Mouse (Mus musculus) lung, postnatal 0 days (tissue): ENCODE results near the gene Olfr691. TPM values are rescaled to one million over a fixed set of nuclear protein-coding genes. Genes with fewer than 3 reads are reported as not detected.
"Not testable (repeated sequence)": the region's sequence is repeated elsewhere in the genome, so short reads cannot be mapped to it uniquely, and the experiment has no call there.

Experiments used
- ATAC-seq: fragments of 200-750 bp; cut with Nextera tagmentation; 2 replicates; pipeline ENCODE4 v1.8.0; 2017; ENCODE audit warnings: moderate library complexity
- DNase-seq: peaks from one replicate; pipeline ENCODE4 v3.0.0-alpha.2; 2016; ENCODE audit warnings: low spot score
- H3K27ac ChIP-seq: fragments of 300-500 bp; sonication (generic); 2 replicates; pipeline ENCODE4 v1.5.1; 2014; ENCODE audit warnings: antibody characterized with exemption, mild to moderate bottlenecking, low read length, mixed read lengths
- H3K27me3 ChIP-seq: fragments of 300-500 bp; sonication (generic); replicated peaks from 2 replicates; pipeline ENCODE4 v1.6.1; 2014; ENCODE audit warnings: low read length, mixed read lengths; ENCODE audit not compliant: insufficient read depth
- H3K36me3 ChIP-seq: fragments of 300-500 bp; sonication (generic); 2 replicates; pipeline ENCODE4 v1.6.1; 2014; ENCODE audit warnings: low read length, mixed read lengths; ENCODE audit not compliant: insufficient read depth
- H3K4me1 ChIP-seq: fragments of 300-500 bp; sonication (generic); 2 replicates; pipeline ENCODE4 v1.6.1; 2014; ENCODE audit warnings: antibody characterized with exemption, low read depth, low read length, mixed read lengths; ENCODE audit not compliant: insufficient read depth
- H3K4me2 ChIP-seq: fragments of 300-500 bp; sonication (generic); replicated peaks from 2 replicates; pipeline ENCODE4 v1.6.1; 2014; ENCODE audit warnings: low read depth, mild to moderate bottlenecking, low read length, moderate library complexity, mixed read lengths
- H3K4me3 ChIP-seq: fragments of 300-500 bp; sonication (generic); 2 replicates; pipeline ENCODE4 v1.5.1; 2014; ENCODE audit warnings: low read depth, low read length
- H3K9ac ChIP-seq: fragments of 300-500 bp; sonication (generic); replicated peaks from 2 replicates; pipeline ENCODE4 v1.6.1; 2014; ENCODE audit warnings: low read depth, mild to moderate bottlenecking
- H3K9me3 ChIP-seq: fragments of 300-500 bp; sonication (generic); 2 replicates; pipeline ENCODE4 v1.6.1; 2016; ENCODE audit warnings: low read length, mixed read lengths
- CTCF ChIP-seq: IDR thresholded peaks from 2 replicates; pipeline ENCODE4 v1.5.1; 2016; ENCODE audit warnings: antibody characterized with exemption, mild to moderate bottlenecking
- EP300 ChIP-seq: IDR thresholded peaks from 2 replicates; pipeline ENCODE4 v1.6.1; 2016; ENCODE audit warnings: antibody characterized with exemption, mild to moderate bottlenecking, control low read depth
- WGBS: fragments of 180-500 bp; shearing (Covaris S2); extraction: QIAGEN DNeasy Blood & Tissue Kit; methylation state at CpG from one replicate; pipeline ENCODE4 v1.1.7; 2014; 5-methylcytosine and 5-hydroxymethylcytosine counted together
- polyA plus RNA-seq: library from polyadenylated mRNA; unstranded; fragments of >200 nt; fragmentation: Nextera tagmentation; extraction: Ambion mirVana; gene quantifications from 2 replicates; pipeline ENCODE4 v1.2.1, GENCODE M21; 2015

Gene Olfr691
- polyA plus RNA-seq, 1 experiment from 2014 or later = not detected

- TF ChIP-seq CTCF (no peak), EP300 (no peak)
- no peaks in the 10 kb centered on the region for H3K27me3 ChIP-seq
- 71% methylated on average over 1 of the region's 1 CpGs for whole genome bisulfite sequencing
- H3K27ac ChIP-seq = no peak overlapping the region
- DNase-seq (peak; percentile 12), ATAC-seq (no peak)
- no peaks in the 10 kb centered on the region for H3K4me1 ChIP-seq
- peaks cover 5% of the 10 kb centered on the region for H3K36me3 ChIP-seq
- no peak overlapping the region for H3K4me3 ChIP-seq
- no peak overlapping the region for H3K4me2 ChIP-seq
- H3K9me3 ChIP-seq = no peaks in the 10 kb centered on the region
- H3K9ac ChIP-seq = no peak overlapping the region
Observed at GRCm38 (mm10) chr7:105372912-105373311, 30.8 kb upstream of the Olfr691 start.

DNA sequence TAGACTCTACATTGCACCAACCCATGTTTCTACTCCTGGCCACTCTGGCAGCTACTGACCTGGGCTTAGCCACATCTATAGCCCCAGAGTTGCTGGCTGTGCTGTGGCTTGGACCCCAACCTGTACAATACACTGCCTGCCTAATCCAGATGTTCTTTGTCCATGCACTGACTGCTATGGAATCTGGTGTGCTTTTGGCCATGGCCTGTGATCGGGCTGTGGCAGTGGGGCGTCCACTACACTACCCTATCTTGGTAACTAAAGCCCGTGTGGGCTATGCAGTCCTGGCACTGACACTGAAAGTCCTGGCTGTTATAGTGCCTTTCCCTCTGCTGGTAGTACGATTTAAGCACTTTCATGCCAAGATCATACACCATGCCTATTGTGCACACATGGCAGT lies 26.5 kb upstream of the Olfr691 start:
- Histone ChIP-seq H3K4me3 (no peak overlapping the region), H3K27ac (no peak overlapping the region), H3K27me3 (no peaks in the 10 kb centered on the region), H3K36me3 (no peaks in the 10 kb centered on the region), H3K9ac (no peak overlapping the region), H3K4me1 (no peaks in the 10 kb centered on the region), H3K9me3 (no peaks in the 10 kb centered on the region), H3K4me2 (no peak overlapping the region)
- DNase-seq (no peak), ATAC-seq (no peak)
- TF ChIP-seq CTCF (no peak), EP300 (no peak)
- 93% methylated on average over 4 of the region's 4 CpGs for WGBS

GRCm38 (mm10) chr7:105367930-105368329 lies 25.9 kb upstream of the Olfr691 start, which contains the start of gene Olfr692:
Gene Olfr692, plus strand, starts transcription at chr7:105368230.
- 94% methylated on average over 1 of the region's 1 CpGs for WGBS
- H3K27ac ChIP-seq = no peak within 1 kb of the TSS
- no peak within 1 kb of the TSS for H3K4me2 ChIP-seq
- no peaks in the 10 kb centered on the region for H3K36me3 ChIP-seq
- ATAC-seq = no peak
- H3K27me3 ChIP-seq = no peaks in the 10 kb centered on the region
- no peak within 1 kb of the TSS for H3K4me3 ChIP-seq
- no peaks in the 10 kb centered on the region for H3K9me3 ChIP-seq
- no peak within 1 kb of the TSS for H3K9ac ChIP-seq
- H3K4me1 ChIP-seq = no peaks in the 10 kb centered on the region
- DNase-seq = no peak
- TF ChIP-seq CTCF (no peak), EP300 (no peak)

- WGBS = 83% methylated on average over 5 of the region's 5 CpGs
- Histone ChIP-seq H3K9me3 (no peaks in the 10 kb centered on the region), H3K4me3 (no peak overlapping the region), H3K36me3 (no peaks in the 10 kb centered on the region), H3K27ac (no peak overlapping the region), H3K27me3 (no peaks in the 10 kb centered on the region), H3K9ac (no peak overlapping the region), H3K4me2 (no peak overlapping the region), H3K4me1 (no peaks in the 10 kb centered on the region)
- TF ChIP-seq CTCF = no peak
- TF ChIP-seq EP300 = no peak
- ATAC-seq (no peak), DNase-seq (no peak)
Observed at GRCm38 (mm10) chr7:105367268-105367667, 25.2 kb upstream of the Olfr691 start.

GRCm38 (mm10) chr7:105361713-105362112 lies 19.6 kb upstream of the Olfr691 start:
- WGBS = 62% methylated on average over 2 of the region's 2 CpGs
- ATAC-seq = no peak

DNA sequence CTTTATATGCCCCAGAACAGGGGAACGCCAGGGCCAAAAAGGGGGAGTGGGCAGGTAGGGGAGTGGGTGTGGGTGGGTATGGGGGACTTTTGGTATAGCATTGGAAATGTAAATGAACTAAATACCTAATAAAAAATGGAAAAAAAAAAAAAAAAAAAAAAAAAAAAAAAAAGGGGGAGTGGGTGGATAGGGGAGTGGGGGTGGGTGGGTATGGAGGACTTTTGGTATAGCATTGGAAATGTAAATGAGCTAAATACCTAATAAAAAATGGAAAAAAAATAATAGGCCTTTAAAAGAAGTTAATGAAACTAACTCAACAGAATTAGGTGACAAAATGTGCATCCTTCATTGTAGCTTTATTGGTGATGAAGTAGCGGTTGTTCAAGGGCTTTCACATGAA lies 14.4 kb upstream of the Olfr691 start:
- ATAC-seq = not testable (repeated sequence)

More at GRCm38 (mm10) chr7:105361713-105362112, 19.6 kb upstream of the Olfr691 start:
- no peaks in the 10 kb centered on the region for H3K27me3 ChIP-seq
- H3K9me3 ChIP-seq = no peaks in the 10 kb centered on the region
- no peak for DNase-seq
- no peaks in the 10 kb centered on the region for H3K36me3 ChIP-seq
- TF ChIP-seq CTCF (no peak), EP300 (no peak)
- no peak overlapping the region for H3K9ac ChIP-seq
- H3K4me3 ChIP-seq = no peak overlapping the region
- H3K27ac ChIP-seq = no peak overlapping the region
- H3K4me1 ChIP-seq = no peaks in the 10 kb centered on the region
- no peak overlapping the region for H3K4me2 ChIP-seq

DNA sequence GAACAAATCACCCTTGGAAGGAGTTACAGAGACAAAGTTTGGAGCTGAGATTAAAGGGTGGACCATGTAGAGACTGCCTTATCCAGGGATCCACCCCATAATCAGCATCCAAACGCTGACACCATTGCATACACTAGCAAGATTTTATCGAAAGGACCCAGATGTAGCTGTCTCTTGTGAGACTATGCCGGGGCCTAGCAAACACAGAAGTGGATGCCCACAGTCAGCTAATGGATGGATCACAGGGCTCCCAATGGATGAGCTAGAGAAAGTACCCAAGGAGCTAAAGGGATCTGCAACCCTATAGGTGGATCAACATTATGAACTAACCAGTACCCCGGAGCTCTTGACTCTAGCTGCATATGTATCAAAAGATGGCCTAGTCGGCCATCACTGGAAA lies 14.0 kb upstream of the Olfr691 start:
- not testable (repeated sequence) for H3K4me3 ChIP-seq, ATAC-seq, DNase-seq, H3K9ac ChIP-seq, H3K27ac ChIP-seq, H3K27me3 ChIP-seq, H3K9me3 ChIP-seq, H3K4me1 ChIP-seq, H3K4me2 ChIP-seq, H3K36me3 ChIP-seq
- no CpG with 5 or more reads among the region's 5 CpGs for WGBS

More for the DNA sequence above, 14.4 kb upstream of the Olfr691 start:
- WGBS = 93% methylated on average over 1 of the region's 2 CpGs
- not testable (repeated sequence) for H3K9ac ChIP-seq, H3K4me1 ChIP-seq, H3K36me3 ChIP-seq, H3K27me3 ChIP-seq, DNase-seq, H3K4me3 ChIP-seq, H3K9me3 ChIP-seq, H3K27ac ChIP-seq, H3K4me2 ChIP-seq
